Mouse (Mus musculus): ENCODE measurements around the gene Ints13. TPM values are rescaled to one million over a fixed set of nuclear protein-coding genes. Genes with fewer than 3 reads are reported as not detected.

The Ints13 gene
- total RNA-seq, 2 experiments from 2014 or later, result 29.4 to 34.4 TPM

DNA sequence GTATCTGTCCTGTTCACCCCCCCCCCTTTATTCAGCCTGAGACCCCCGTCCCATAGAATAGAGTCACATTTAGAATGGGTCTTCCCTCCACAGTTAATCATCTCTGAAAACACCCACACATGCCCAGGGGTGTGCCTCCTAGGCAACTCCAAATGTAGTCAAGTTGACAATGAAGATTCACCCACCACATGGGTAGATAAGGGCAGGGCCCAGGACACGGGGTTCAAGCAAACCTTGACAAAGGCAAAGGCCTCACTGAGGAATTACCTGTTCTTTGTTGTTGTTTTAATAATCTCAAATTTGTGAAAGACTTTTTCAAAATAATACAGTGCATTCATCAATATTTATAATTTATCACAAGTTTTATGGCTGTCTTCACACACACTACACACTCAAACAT, 73.2 kb downstream of the Ints13 start:
- intact Hi-C loops (cut with DNase I), result loop anchor here (5.0 kb wide), 1 partner anchor 92 kb away; no protein-coding TSS in a partner anchor
- no peak for DNase-seq (ENCODE audit: extremely low spot score in 1 of 2, low spot score in 2 of 2)

DNA sequence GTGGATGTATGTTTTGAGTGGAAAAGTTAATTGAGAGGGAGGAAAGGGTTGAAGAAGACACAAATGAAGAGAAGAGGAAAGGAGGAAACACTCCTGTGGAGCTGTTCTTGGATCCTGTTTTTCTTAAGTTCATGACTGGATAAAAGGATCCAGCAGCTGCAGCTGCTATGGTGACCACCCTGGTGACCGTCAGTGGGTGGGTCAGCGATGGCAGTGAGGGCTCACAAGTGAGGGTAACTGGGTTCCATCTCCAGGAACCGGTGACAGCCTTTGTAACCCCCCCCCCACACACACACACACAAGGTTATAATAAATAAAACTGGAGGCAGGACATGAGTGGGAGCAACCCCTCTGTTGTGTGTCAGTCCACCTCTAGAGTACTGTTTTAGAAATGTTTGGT, 74.8 kb downstream of the Ints13 start:
- no peak for DNase-seq (ENCODE audit: extremely low spot score in 1 of 2, low spot score in 2 of 2)
- intact Hi-C loops (cut with DNase I), result loop anchor here (5.0 kb wide), 1 partner anchor 91 kb away; no protein-coding TSS in a partner anchor

DNA sequence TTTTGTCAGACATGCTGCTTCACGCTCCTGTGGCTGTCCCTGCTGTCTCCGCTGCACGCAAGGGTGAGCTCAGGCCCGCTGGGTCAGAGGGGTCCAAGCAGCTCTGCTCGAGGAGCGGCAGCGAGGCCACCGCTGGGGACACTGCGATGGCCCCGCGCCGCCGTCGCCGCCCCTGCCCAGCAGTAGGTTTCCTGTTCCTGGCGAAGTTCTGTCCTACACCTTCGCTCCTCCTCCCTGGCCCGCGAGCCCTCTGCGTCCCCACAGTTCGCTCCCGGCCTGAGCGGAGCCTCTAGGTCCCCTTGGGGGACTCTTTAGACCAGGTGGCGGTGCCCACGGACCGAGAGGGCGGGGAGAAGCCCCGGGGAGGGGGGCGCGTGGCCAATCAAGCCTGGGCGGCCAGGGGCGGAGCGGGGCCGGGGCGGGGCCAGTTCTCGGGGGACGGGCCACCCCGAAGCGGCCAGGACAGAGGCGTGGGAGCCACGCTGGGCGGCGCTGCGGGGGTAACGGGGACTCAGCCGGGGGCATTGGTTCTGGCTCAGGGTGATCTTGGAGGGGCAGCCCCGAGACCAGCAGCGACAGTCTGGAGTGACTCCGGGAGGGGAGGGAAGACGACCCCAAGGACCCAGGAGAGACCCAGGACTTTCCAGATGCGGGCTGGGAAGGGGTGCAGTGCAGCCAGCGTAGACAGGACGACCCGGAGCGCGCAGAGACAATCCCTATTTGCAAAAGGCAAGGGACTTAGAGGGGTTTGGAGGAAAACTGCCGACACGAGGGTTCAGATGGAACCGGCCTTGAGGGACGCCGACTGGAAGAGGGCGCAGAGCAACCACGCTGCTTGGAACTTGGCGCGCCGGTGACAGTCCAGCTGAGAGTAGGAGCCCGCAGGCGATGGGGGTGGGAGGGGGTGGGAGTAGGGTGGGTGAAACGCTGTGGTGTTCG, 75.5 kb downstream of the Ints13 start, which contains the start of gene Itpr2:
Itpr2 (minus strand) TSS at position 358 of the 939 bp plus-strand sequence.
- intact Hi-C loops (cut with DNase I), result loop anchor here (5.0 kb wide), 1 partner anchor 90 kb away; no protein-coding TSS in a partner anchor
- peak; percentile 67 to 93 for DNase-seq (ENCODE audit: extremely low spot score in 1 of 2, low spot score in 2 of 2)

DNA sequence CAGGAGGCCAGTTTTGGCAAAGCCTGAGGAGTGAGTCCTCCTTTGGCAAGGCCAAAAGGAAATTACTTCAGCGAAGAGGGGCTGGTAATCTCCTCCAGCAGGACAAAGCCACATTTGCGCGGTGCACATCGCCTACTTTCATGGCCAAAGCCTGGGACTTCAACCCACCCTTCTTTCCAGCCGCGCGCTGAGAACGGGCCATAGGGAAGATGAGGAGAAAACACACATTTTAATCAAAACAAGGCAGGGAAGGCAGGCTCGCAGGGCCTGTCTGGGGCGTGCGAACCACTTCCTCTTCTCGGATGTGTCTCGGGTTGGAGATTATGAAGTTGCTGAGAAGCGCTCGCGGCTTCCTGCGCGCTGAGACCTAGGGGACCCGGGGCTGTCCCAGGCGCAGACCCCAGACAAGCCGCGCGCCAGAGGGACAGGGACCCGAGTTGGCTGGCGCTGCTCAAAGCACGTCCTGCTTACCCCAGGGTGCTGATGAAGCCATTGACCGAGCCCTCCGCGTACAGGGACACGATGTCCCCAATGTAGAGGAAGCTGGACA, 76.2 kb downstream of the Ints13 start:
- DNase-seq (ENCODE audit: extremely low spot score in 1 of 2, low spot score in 2 of 2), result peak in 1 of 2 experiments; percentile 51

DNA sequence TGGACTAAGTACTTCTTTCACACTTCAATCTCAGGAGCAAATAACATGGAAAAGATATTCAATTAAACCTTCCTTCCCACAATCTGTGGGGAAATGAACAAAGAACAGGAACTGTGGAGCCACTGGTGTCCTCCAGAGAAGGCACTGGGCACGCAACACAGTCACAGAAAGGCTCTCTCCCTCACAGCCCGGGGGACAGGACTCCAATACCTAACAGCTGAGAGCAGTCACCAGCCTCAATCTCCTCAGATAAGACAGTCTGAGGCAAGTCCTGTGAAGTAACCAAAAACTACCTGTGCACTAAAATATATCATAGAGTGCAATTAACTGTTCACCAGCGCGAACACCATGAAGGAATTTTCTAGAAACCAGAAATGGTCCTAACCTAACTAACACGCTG, 76.9 kb downstream of the Ints13 start:
- DNase-seq (ENCODE audit: extremely low spot score in 1 of 2, low spot score in 2 of 2), result no peak
- intact Hi-C loops (cut with DNase I), result loop anchor here (5.0 kb wide), 1 partner anchor 88 kb away; no protein-coding TSS in a partner anchor

More for the DNA sequence above, 76.2 kb downstream of the Ints13 start:
- intact Hi-C loops (cut with DNase I), result loop anchor here (5.0 kb wide), 1 partner anchor 89 kb away; no protein-coding TSS in a partner anchor

DNA sequence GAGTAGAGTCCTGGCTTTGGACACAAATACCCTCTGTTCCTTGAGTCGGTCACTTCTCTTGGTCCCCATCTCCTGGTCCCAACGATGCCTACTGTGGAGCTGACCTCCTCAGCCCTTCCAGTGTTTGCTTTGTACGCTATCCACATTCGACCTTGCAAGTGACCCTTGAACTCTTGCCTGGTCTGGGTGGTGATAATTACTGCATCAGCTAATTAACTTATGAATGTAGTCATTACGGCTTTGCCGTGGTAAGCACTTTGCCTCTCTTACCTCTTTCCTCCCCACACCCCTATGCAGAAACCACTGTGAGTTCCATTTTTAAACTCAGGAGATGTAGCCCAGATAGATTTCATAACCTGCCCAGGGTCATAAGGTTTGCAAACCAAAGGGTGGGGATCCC, 77.4 kb downstream of the Ints13 start:
- DNase-seq (ENCODE audit: extremely low spot score in 1 of 2, low spot score in 2 of 2), result no peak
- intact Hi-C loops (cut with DNase I), result loop anchor here (5.0 kb wide), 1 partner anchor 88 kb away; no protein-coding TSS in a partner anchor

Other genes starting within 250 kb of the Ints13 start
- gene Itpr2, start 75.6 kb downstream of the Ints13 start, total RNA-seq (2021), result 10 to 100 TPM; 17.0 to 19.3 TPM
- gene Fgfr1op2, start 632 bp downstream of the Ints13 start, total RNA-seq (2021), result 10 to 100 TPM; 47.2 to 50.3 TPM
- 10 to 100 TPM; 39.2 to 44.9 TPM for gene Med21, start 64.7 kb upstream of the Ints13 start, total RNA-seq (2021)
- 10 to 100 TPM; 31.7 to 33.6 TPM for gene Tm7sf3, start 65.0 kb upstream of the Ints13 start, total RNA-seq (2021)
- 10 to 100 TPM; 16.5 to 16.6 TPM for gene Stk38l, start 147.2 kb upstream of the Ints13 start, total RNA-seq (2021)
- gene Arntl2, start 218.2 kb upstream of the Ints13 start, total RNA-seq (2021), result 10 to 100 TPM in 1 of 2 experiments, 1 to 10 TPM in 1; 7.1 to 11.5 TPM

All from left cerebral cortex, postnatal 10 days (tissue).